In genomic region chr12:87199973-87200586, GRCm38 (mm10) we compare ENCODE assay signal across 8 mouse cellular contexts. TPM values are rescaled to one million over a fixed set of nuclear protein-coding genes. Genes with fewer than 3 reads are reported as not detected.
DNase-seq lines count a peak whose midpoint lies in the region; ATAC-seq and TF ChIP-seq lines count a peak whose summit lies in the region.

Tmed8 (minus strand) TSS chr12:87200454.

- peak; percentile 45 for DNase-seq in c-Kit-positive CD71-positive TER-119-positive erythroid progenitor cells, embryonic 14.5 days (ENCODE audit: low spot score)
- peak; percentile 93 for DNase-seq in forebrain, embryonic 14.5 days (ENCODE audit: low spot score)
- peak; percentile 83 to 86 for DNase-seq in heart, postnatal 14 days
- DNase-seq in layer of hippocampus, adult 11-12 months (ENCODE audit: low spot score) = peak; percentile 72
- peak; percentile 76 for DNase-seq in liver, postnatal 0 days
- DNase-seq in telencephalon, adult 2 months (ENCODE audit: low read depth, low spot score) = peak; percentile 84

- H3K36me3 ChIP-seq in E14TG2a.4 (ENCODE audit: insufficient read depth, low read length) = no peaks in the 10 kb centered on the region
- H3K36me3 ChIP-seq in forebrain, embryonic 14.5 days (ENCODE audit: control insufficient read depth, insufficient read depth, low read length) = no peaks in the 10 kb centered on the region
- no peaks in the 10 kb centered on the region for H3K36me3 ChIP-seq in liver, postnatal 0 days (replicated peaks; ENCODE audit: insufficient read depth, low read length)
- no peaks in the 10 kb centered on the region for H3K36me3 ChIP-seq in neural tube, embryonic 13.5 days

- under 1% methylated on average over 62 of the region's 70 CpGs for WGBS in forebrain, embryonic 14.5 days
- WGBS in liver, postnatal 0 days (ENCODE audit: insufficient replicate concordance) = under 1% methylated on average over 64 of the region's 70 CpGs
- WGBS in neural tube, embryonic 13.5 days = 1% methylated on average over 60 of the region's 70 CpGs

- TF ChIP-seq EP300 in liver, postnatal 0 days (IDR thresholded peaks at IDR 0.05; ENCODE audit: low read depth) = no peak

- H3K9ac ChIP-seq in forebrain, embryonic 14.5 days (ENCODE audit: low read length) = peak within 1 kb of the TSS; percentile 93
- peak within 1 kb of the TSS; percentile 83 for H3K9ac ChIP-seq in liver, postnatal 0 days (replicated peaks)
- peak within 1 kb of the TSS; percentile 92 for H3K9ac ChIP-seq in neural tube, embryonic 13.5 days

- no peaks in the 10 kb centered on the region for H3K9me3 ChIP-seq in E14TG2a.4 (ENCODE audit: low read length)
- no peaks in the 10 kb centered on the region for H3K9me3 ChIP-seq in forebrain, embryonic 14.5 days (replicated peaks; ENCODE audit: control insufficient read depth, low read length)
- H3K9me3 ChIP-seq in liver, postnatal 0 days (ENCODE audit: low read length) = no peaks in the 10 kb centered on the region
- H3K9me3 ChIP-seq in neural tube, embryonic 13.5 days = no peaks in the 10 kb centered on the region

- peak; percentile 97 for ATAC-seq in forebrain, embryonic 14.5 days
- peak; percentile 93 for ATAC-seq in liver, postnatal 0 days
- ATAC-seq in neural tube, embryonic 13.5 days (ENCODE audit: low read depth) = peak; percentile 96

- H3K4me3 ChIP-seq in E14TG2a.4 (replicated peaks; ENCODE audit: low read length) = peak within 1 kb of the TSS; percentile 93
- peak within 1 kb of the TSS; percentile 81 for H3K4me3 ChIP-seq in forebrain, embryonic 14.5 days (ENCODE audit: low read depth, low read length)
- peak within 1 kb of the TSS; percentile 87 for H3K4me3 ChIP-seq in liver, postnatal 0 days (ENCODE audit: low read depth, low read length)
- H3K4me3 ChIP-seq in neural tube, embryonic 13.5 days = peak within 1 kb of the TSS; percentile 87

- no peak for TF ChIP-seq CTCF in E14TG2a.4 (conservative IDR thresholded peaks at IDR 0.05; ENCODE audit: low read length)
- no peak for TF ChIP-seq CTCF in liver, postnatal 0 days (IDR thresholded peaks at IDR 0.05; ENCODE audit: low read depth)

- peaks cover 25% of the 10 kb centered on the region for H3K4me1 ChIP-seq in E14TG2a.4 (replicated peaks; ENCODE audit: low read depth, low read length)
- H3K4me1 ChIP-seq in forebrain, embryonic 14.5 days (ENCODE audit: control insufficient read depth, insufficient read depth, low read length) = peaks cover 7% of the 10 kb centered on the region
- H3K4me1 ChIP-seq in liver, postnatal 0 days (ENCODE audit: insufficient read depth) = peaks cover 3% of the 10 kb centered on the region; the same call in 1 of the 2 replicates
- peaks cover 28% of the 10 kb centered on the region for H3K4me1 ChIP-seq in neural tube, embryonic 13.5 days (replicated peaks)

- H3K27me3 ChIP-seq in E14TG2a.4 (ENCODE audit: insufficient read depth, low read length) = peaks cover 4% of the 10 kb centered on the region; the same call in 1 of the 2 replicates
- H3K27me3 ChIP-seq in forebrain, embryonic 14.5 days (replicated peaks; ENCODE audit: control insufficient read depth, insufficient read depth, low read length) = no peaks in the 10 kb centered on the region
- 0 out of 2 replicates have a peak, but pooled peaks cover 4% of the 10 kb centered on the region for H3K27me3 ChIP-seq in liver, postnatal 0 days (ENCODE audit: insufficient read depth, low read length)
- H3K27me3 ChIP-seq in neural tube, embryonic 13.5 days = no peaks in the 10 kb centered on the region

- intact Hi-C loops in heart, postnatal 14 days (cut with DNase I) = loop anchor here (5.0 kb wide), 1 partner anchor 53 kb away; the partner anchor contains the start of genes Gstz1 and Pomt2

- peak within 1 kb of the TSS; percentile 84 for H3K4me2 ChIP-seq in forebrain, embryonic 14.5 days (ENCODE audit: low read length)
- H3K4me2 ChIP-seq in liver, postnatal 0 days (ENCODE audit: low read depth, low read length) = peak within 1 kb of the TSS; percentile 97
- H3K4me2 ChIP-seq in neural tube, embryonic 13.5 days = peak within 1 kb of the TSS; percentile 79

- H3K27ac ChIP-seq in forebrain, embryonic 14.5 days (ENCODE audit: low read depth, low read length) = peak within 1 kb of the TSS; percentile 87
- 0 out of 2 replicates have a peak within 1 kb of the TSS, but pooled peaks have one; percentile 34 for H3K27ac ChIP-seq in liver, postnatal 0 days (ENCODE audit: low read depth)
- peak within 1 kb of the TSS; percentile 93 for H3K27ac ChIP-seq in neural tube, embryonic 13.5 days (replicated peaks)

RNA-seq across cellular contexts. Expression of gene Tmed8, which starts in this region (rescaled TPM):
- 3.8 and 4.9 TPM in 2 replicates for polyA plus RNA-seq in forebrain, embryonic 14.5 days (2014; fragmentation: Nextera tagmentation; extraction: Ambion mirVana)
- 1 to 10 TPM; 5.4 to 6.0 TPM for total RNA-seq in heart, postnatal 14 days (2021)
- 0.36 and 0.42 TPM in 2 replicates for polyA plus RNA-seq in liver, postnatal 0 days (2015; fragmentation: Nextera tagmentation; extraction: Ambion mirVana)
- polyA plus RNA-seq in neural tube, embryonic 13.5 days (2015; fragmentation: Nextera tagmentation; extraction: Ambion mirVana) = 3.8 and 3.9 TPM in 2 replicates

Comparison
In these comparisons a context has a peak if more than half of its experiments do, and no peak if none do; other contexts are left out.
1. Peak in every context shown above with its lines: DNase-seq, ATAC-seq, H3K4me3 ChIP-seq and H3K27ac ChIP-seq.
2. Peak in DNase-seq, ATAC-seq, H3K4me3 ChIP-seq, H3K27ac ChIP-seq, H3K9ac ChIP-seq and H3K4me2 ChIP-seq in liver, postnatal 0 days; RNA of the gene not detected or under 1 TPM.
3. H3K27ac ChIP-seq: peak in every context shown above with its lines; median percentile 93 in neural tube, embryonic 13.5 days; 87 in forebrain, embryonic 14.5 days; 34 in liver, postnatal 0 days.